Mouse (Mus musculus) cortical plate, adult 2 months (tissue): ENCODE measurements at regions not wholly inside any gene's neighbourhood (a gene's known extent, or its start where the extent isn't known, plus 50 kb on each side); places are given as distances from the start of the nearest gene placed in this dataset.

Source experiments
- CTCF ChIP-seq: fragments of 200-500 bp; IDR thresholded peaks from 2 replicates; pipeline ENCODE4 v1.5.1; 2011; ENCODE audit warnings: mild to moderate bottlenecking, control low read depth, low read length; ENCODE audit not compliant: insufficient read depth; ENCODE audit errors: extremely low read depth
- POLR2A ChIP-seq: fragments of 200-500 bp; IDR thresholded peaks from 2 replicates; pipeline ENCODE4 v1.6.1; 2011; ENCODE audit warnings: mild to moderate bottlenecking, low read length, control low read depth; ENCODE audit not compliant: insufficient read depth; ENCODE audit errors: extremely low read depth

DNA sequence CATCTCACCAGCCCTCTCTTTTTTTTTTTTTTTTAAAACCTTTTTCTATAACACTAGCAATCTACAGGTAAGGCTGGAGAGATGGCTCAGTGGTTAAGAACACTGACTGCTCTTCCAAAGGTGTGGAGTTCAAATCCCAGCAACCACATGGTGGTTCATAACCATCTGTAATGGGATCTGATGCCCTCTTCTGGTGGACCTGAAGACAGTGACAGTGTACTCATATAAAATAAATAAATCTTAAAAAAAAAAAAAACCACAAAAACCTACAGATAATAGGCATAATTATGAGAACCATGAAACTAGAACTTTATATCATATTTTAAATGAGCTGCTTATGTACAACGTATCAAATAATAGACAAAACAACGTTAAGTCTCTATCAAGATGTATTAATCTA, 102.8 kb upstream of the Zfp217 start:
- TF ChIP-seq CTCF (no peak), POLR2A (no peak)
